Mouse (Mus musculus) left cerebral cortex, adult 9 months (tissue): ENCODE results near the gene Sec31a.
A peak's percentile ranks its signal among the peaks of the same experiment; 100 is the strongest.
"Not testable (repeated sequence)": the region's sequence is repeated elsewhere in the genome, so short reads cannot be mapped to it uniquely, and the experiment has no call there.

Experiments
- DNase-seq, 2 experiments: peaks; one replicate each; pipeline ENCODE4 v3.0.0; 2022; ENCODE audit warnings: low spot score in 2 of 2

Sec31a gene

GRCm38 (mm10) chr5:100415761-100416590, at the start of gene Sec31a:
Gene Sec31a (minus strand): TSS chr5:100416234.
- peak; percentile 94 to 97 for DNase-seq

DNA sequence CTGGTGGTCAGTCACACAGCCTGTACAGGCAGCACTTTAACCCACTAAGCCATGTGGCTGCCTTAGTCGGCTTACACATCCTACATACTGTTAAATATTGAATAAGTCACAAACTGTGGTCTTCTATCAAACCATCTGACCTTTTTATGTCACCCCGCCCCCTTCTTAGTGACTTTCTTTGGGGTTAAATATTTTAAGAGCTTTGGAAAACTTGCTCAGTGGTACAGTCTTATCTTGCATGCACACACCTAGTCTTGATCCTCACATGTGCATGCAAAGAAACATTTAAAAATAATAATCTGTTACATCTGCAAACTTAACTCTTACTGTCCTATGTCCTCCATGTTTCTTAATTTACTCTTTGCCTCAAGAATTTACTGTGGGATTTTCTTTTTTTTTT, 46.3 kb upstream of the Sec31a start:
- DNase-seq = no peak

GRCm38 (mm10) chr5:100461526-100461925, 45.5 kb upstream of the Sec31a start:
- DNase-seq = no peak

DNA sequence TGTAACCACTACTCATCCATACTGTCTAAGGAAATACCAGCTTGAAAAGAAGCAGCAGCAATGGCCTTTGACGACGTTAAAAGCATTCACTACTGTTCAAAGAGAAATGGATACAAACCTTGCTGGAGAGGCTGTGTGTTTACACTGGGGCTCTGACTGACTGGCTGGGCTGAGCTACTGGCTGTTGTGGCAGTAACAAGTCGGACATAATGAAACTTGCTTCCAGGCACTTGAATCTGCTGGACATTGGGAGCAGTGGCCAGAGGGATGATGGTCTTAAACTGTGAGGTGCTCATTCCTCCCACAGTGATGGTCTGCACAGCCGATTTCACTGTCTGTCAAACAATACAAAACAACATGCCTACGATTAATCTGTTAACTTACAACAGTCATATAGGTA, 43.4 kb upstream of the Sec31a start:
- no peak for DNase-seq

GRCm38 (mm10) chr5:100451871-100452270, 35.8 kb upstream of the Sec31a start:
- DNase-seq = no peak

- DNase-seq = no peak
Observed at GRCm38 (mm10) chr5:100438796-100439195, 22.8 kb upstream of the Sec31a start.

- no peak for DNase-seq
Observed at GRCm38 (mm10) chr5:100437917-100438316, 21.9 kb upstream of the Sec31a start.

GRCm38 (mm10) chr5:100437086-100437485, 21.1 kb upstream of the Sec31a start:
- DNase-seq = no peak

- no peak for DNase-seq
Observed at GRCm38 (mm10) chr5:100430966-100431365, 14.9 kb upstream of the Sec31a start.

DNA sequence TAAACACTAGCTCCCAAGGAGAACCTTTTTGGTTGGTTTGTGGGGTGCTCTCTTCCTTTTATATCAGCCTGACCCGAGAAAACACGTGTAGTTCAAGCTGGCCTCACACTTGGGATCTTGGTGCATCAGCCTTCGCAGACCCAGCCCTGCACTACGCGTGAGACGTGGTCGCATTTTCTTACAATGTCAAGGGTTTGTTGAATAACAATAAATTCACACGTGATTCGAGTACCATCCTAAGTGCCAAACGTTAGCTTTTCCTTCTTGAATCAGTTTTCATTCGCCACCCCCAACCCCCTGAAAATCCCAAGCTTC, 14.0 kb upstream of the Sec31a start:
- no peak for DNase-seq

DNA sequence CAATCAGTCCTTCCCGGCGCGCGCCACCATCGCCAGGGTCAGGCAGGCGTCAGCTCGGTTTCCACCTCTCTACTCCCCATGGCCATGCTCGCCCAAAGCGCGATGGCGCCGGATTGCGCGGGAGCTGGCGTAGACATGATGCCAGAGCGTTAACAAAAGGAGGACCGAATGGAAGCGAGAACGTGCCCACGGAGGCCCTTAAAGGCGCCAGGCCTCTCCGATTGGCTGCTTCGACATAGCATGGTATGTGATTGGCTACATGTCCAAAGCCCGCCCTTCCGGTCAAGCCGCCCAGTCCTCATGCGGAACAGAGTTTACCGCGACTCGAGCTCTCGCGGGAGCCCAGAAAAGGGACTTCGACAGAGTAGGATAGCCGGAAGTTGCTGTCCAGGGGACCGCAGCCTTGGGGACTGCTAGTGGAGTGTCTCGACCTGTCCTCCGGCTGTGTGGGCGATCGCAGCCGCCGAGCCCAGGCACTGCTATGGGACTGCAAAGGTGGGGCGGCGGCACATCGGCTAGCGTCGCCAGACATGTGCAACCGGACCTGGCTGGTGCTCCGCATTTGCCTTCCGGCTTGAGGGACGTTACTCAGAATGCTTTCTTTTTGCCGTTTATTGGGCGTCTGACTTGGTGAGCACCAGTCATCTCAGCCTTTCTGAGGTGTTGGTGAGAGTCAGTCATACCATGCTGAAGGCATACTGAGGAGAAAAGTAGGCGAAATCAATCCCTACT, 13.5 kb upstream of the Sec31a start:
- peak; percentile 87 to 94 for DNase-seq

DNA sequence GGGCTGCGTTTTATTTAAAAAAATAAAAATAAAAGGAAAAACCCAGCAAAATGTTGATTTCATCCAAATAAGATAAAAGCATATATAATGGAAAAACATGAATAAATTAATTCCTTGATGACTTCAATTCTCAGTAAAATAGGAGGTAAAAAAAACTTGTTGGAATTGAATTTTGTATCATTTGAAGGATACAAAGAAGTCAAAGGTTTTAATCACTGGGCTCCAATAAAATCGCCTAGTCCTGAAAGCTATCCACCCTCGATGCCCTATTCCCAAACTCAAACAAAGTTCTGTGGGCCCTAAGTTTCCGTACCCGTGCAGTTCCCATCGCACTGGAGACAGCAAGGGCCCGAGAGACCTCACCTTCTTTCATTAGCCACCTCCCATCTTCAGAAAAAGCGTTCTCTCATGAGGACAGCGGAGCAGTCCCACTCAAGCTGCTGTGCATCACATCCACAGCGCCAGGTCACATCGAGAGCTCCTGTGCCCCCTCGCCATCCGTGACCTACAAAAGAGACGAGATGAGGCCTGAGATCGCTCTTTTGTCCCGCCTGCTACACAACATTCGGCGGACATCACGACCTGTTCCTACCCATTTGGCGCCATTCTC, 12.8 kb upstream of the Sec31a start:
- DNase-seq = no peak

GRCm38 (mm10) chr5:100428031-100428733, 12.1 kb upstream of the Sec31a start:
- no peak for DNase-seq

DNA sequence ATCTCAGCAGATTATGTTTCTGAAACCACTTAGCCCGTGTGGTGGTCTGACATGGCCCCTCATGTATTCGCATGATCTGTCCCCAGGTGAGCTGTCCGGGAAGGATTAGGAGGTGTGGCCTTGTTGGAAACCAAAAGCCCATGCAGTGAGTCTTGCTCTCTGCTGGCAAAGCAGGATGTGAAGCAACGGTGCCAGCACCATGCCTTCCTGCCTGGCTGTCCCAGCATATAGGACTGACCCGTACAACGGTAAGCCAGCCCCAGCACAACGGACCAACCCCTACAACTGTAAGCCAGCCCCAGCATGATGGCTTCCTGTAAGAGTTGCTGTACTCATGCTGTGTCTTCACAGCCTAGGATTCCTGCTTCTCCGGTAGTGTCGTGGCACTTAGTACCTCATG, 11.2 kb upstream of the Sec31a start:
- no peak for DNase-seq

GRCm38 (mm10) chr5:100425823-100426222, 9.8 kb upstream of the Sec31a start:
- not testable (repeated sequence) for DNase-seq

GRCm38 (mm10) chr5:100424252-100424651, 8.2 kb upstream of the Sec31a start:
- DNase-seq = no peak

GRCm38 (mm10) chr5:100423626-100424025, 7.6 kb upstream of the Sec31a start:
- no peak for DNase-seq

GRCm38 (mm10) chr5:100418861-100419260, 2.8 kb upstream of the Sec31a start:
- no peak for DNase-seq

GRCm38 (mm10) chr5:100418077-100418476, 2.0 kb upstream of the Sec31a start:
- DNase-seq = no peak

GRCm38 (mm10) chr5:100414474-100415196, 1.4 kb downstream of the Sec31a start:
- DNase-seq = no peak

- DNase-seq = no peak
Observed at GRCm38 (mm10) chr5:100412886-100413285, 3.1 kb downstream of the Sec31a start.

DNA sequence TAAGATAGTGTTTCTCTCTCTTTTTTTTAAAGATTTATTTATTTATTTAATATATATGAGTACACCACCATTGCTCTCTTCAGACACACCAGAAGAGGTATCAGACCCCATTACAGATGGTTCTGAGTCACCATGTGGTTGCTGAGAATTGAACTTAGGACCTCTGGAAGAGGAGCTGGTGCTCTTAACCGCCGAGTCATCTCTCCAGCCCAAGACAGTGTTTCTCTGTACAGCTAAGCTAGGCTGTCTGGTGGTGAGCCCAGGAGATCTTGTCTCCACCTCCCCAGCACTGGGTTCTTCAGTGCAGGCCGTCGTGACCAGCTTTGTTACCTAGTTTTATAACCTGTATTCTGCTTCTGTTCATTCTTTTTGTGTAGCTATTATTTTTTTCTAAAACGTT, 5.8 kb downstream of the Sec31a start:
- no peak for DNase-seq
